Mouse (Mus musculus): ENCODE results near the gene Usp11.

DNA sequence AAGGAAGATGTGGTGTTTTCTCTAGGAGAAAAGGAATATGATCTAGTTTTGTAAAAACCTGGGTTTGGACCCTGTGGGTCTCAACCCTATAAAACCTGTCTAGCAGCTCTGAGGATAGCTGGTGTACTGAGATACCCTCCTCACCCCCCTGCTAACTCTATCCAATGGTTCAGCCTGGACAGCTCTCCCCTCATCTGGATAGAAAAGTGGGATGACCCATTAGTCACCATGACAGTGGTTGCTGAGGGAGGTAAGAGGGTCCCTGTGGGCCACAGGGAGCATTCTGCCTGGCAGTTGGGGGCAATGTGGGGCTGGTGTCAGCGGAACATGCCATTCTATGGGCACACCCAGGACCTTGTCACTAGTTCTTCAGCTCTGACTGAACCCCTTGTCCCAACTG lies 11.1 kb upstream of the Usp11 start:
- TF ChIP-seq CTCF (IDR thresholded peaks at IDR 0.05; ENCODE audit: borderline replicate concordance, control insufficient read depth, extremely low read depth, insufficient read depth, low read length, poor library complexity) (no peak), POLR2A (IDR thresholded peaks at IDR 0.05; ENCODE audit: control insufficient read depth, extremely low read depth, insufficient read depth, low read length, poor library complexity) (no peak)

All from thymus, adult 2 months (tissue).